Mouse (Mus musculus) kidney, adult 2 months (tissue): ENCODE measurements around the gene Foxo3.

Experiments used
- CTCF ChIP-seq: fragments of 200-500 bp; conservative IDR thresholded peaks from 2 replicates; pipeline ENCODE4 v1.5.1; 2011; ENCODE audit warnings: low read depth, mild to moderate bottlenecking, control low read depth, low read length, moderate library complexity, mixed read lengths; ENCODE audit not compliant: insufficient read depth, insufficient read length
- POLR2A ChIP-seq: fragments of 200-500 bp; IDR thresholded peaks from one replicate; pipeline ENCODE4 v1.6.1; 2011; ENCODE audit warnings: low read depth, low read length, control low read depth

GRCm38 (mm10) chr10:42235321-42235720 is 41.2 kb downstream of the Foxo3 start:
- no peak for TF ChIP-seq CTCF
- TF ChIP-seq POLR2A = no peak
